Mouse (Mus musculus): ENCODE results near the gene Akr1b3.
"Not testable (repeated sequence)": the region's sequence is repeated elsewhere in the genome, so short reads cannot be mapped to it uniquely, and the experiment has no call there.

Gene Akr1b3

DNA sequence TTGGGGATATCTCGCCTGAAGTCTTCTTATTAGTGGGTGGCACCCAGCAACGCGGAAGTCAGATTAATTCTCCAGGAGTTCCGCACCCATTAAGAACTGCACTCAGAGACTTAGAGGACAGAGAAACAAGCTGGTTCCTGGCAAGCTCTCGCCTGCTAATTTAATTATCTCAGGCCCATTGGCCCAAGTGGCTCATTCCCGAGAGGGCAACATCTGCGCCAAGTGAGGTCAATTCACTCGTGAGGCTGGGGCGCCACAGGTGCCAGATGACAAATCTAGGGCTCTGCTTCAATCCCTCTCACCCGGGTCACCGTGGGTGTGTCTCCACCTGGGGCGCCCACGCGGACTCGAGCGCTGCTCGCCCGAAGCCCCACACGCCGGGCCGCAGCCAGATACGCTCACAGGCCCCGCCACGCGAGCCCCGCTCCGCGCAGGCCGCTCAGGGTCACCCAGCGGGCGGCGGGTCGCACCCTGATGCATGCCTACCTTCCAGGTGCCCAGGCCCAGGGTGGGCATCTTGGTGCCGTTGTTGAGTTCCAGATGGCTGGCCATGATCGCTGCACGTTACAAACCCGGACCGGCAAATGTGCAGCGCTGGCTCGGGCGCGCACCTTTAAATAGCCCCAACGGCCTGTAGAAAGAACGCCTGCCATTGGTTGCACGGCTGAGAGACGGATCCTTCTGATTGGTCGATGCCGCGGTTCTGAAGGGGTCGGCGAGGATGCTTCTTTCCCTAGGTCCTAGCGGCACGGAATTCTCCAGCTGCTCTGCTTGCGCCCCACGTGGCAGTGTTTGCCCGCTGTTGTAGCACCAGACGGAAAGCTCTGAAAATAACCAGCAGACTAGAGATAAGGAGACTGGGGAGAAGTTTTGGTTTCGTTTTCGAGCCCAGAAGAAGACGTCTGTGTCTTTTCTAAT lies at the start of gene Akr1b3:
Gene Akr1b3, minus strand, starts transcription at position 625 of the 918 bp plus-strand sequence.
- DNase-seq = peak; percentile 97

DNA sequence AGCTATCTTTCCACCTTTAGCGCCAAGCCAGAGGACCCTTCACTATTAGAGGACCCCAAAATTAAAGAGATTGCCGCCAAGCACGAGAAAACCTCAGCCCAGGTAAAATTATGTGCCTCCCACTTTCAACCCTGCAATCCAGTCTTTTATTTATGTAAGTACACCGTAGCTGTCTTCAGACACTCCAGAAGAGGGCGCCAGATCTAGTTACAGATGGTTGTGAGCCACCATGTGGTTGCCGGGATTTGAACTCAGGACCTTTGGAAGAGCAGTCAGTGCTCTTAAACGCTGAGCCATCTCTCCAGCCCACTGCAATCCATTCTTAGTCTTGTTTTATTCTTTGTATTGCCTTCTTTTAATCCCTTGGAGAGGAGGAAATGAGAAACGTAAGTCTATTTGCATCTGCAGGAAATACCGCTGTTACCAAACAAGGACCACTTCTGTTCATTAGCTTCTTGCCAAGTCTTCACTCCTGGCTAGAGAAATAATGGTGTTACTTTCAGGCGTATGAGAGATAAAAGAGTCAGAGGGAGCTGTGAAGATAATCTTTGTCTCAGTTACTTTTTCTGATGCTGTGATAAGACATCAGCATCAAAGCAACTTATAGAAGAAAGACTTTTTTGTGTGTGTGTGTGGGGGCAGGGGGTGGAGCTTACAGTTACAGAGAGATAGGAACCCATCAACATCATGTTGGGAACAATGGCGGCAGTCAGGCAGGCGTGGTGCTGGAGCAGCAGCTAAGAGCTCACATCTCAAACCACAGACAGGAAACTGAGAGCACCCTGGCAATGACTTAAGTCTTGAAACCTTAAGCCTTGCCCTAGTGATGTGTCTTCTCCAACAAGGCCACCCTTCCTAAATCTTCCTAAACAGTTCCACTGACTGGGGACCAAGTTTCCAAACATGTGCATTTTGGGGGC lies 47.2 kb upstream of the Akr1b3 start:
- no peak for DNase-seq

DNA sequence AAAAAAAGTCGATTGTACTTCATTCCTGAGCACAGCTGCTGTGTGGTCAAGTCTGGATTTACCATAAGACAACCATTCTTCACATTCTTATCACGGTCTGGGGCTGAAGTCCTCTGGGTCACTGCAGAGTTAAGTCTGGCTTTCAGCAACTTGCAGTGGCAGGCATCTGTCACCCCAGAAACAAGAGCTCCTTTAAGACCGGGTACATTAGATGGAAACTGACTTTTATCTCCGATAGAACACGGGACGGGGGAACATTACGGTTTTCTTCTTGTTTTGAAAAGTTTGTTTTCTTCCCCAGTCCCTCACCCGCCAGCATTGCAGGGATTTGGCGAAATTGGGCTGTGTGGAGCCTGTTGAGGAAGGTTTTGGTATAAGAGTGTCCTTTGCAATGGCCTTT lies 38.6 kb upstream of the Akr1b3 start:
- no peak for DNase-seq

DNA sequence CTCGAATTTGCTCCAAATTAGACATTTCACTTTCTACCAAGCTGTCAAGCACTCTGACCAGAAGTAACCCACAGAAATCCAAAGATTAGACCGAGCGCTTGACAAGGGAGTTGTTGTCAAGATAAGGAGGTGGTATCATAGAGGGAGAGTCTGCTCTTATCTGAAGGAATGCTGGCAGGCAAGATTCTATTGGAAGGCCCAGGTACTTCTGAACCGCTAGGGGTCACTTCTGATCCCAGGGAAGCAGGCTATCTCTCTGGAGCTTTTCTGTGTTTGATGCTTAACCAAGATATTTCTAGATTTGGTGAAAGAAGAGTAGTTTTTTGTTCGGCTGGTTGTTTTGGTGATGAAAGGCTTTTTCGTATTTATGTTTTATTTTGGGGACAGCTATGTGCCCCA lies 38.1 kb upstream of the Akr1b3 start:
- DNase-seq = no peak

DNA sequence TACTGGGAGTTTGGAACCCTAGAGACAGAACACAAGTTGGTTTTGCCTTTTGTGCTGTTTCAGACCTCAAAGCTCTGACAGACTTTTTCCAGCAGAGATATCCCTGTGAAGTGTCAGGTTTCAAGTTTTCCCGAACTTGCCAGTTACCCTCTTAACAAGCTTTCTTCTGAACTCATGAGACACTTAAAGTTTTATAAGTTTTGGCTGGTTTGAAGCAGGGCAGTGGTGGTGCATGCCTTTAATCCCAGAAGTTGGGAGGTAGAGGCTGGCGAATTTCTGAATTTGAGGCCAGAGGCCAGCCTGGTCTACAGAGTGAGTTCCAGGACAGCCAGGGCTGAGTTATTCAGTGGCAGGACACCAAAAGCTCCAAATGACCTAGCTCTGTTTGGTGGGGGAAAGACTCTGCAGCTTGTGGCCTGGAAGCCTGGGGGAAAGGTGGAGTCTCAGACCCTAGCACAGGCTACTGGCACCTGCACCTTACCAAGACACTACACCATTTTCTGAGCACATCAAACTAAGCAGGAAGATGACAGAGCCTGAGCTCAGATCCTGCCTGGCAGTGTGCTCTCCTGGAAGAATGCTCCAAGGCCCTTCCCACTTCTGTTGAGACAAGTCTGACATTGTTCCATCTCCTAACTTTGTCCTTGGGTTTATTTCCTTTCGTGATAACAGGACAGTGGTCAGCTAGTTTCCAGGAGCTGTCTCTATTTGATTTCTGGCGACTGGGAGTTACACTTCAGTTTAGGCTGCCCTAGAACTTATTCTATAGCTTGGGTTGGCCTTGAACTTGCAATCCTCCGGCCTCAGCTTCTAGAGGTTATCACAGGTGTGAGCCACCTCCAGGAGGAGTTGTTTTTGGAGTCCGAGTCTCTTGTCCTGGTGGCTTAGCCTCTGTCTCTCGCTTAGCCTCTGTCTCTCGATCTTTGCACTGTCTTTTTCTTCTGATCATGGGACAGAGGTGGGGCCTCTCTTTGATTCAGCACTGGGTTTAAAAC lies 37.4 kb upstream of the Akr1b3 start:
- no peak for DNase-seq

DNA sequence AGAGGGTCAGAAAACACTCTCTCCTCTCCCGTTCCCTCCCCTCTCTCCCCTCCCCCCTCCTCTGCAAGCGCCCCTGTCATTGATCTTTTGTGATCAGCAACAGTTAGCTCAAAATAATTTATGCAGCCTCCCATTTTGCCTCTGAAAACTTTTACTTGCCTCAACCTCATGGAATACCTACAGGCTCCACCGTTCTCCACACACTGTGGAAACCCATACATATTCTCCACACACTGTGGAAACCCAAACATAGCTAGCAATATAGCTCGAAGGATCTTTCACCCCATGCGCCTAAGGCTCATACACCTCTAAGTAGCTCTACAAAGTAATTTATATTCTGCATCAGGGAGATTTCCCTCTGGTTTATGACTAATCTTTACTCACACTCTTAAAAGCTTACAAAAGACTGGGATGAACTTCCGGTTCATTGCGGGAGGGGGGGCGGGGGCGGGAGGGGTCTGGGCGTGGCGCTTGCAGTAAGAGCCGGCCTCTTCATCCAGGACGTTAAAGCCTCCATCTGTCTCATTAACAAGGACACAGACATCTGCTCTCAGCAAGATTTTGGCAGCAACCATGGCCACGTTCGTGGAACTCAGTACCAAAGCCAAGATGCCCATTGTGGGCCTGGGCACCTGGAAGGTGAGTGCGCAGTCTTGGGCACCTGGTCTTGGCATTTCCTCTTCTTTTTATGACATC lies 36.5 kb upstream of the Akr1b3 start, which contains the start of gene Akr1b8:
Gene Akr1b8, plus strand, starts transcription at position 462 of the 696 bp plus-strand sequence.
- DNase-seq = peak; percentile 65

DNA sequence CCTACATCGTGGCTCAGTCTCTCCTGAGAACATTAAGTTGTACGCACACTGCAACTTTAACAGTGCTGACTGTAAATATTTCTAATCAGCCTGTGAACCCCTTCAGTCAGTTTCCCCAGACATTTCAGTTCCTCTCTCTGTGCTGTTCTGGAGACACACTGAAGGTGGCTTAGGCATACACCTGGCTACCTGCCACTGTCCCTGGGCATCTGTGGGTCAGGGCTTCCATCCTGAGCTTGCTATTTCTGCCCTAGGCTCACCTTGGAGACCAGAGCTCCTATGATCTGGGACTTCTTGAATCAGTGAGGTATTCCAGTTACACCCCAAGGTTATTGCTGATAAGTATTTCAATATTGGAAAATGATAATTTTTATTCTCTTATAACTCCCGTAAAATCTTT lies 35.1 kb upstream of the Akr1b3 start:
- DNase-seq = no peak

DNA sequence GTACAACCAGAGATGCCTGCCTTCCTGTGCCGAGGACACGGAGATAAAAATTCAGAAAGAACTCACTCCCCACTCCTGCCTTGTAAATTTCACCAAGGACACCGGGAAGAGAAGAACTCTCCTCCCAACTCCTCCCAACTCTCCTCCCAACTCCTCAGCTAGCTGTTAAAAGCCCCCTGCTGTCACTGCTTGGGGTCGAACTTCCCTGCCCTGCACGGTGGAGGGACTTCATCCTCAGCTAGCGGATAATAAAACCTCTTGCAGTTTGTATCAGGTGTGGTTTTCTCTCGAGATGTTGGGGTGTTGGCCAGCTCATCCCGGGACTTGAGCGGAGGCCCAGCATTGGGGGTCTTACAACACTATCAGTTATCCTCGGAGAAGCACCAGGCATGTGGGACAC lies 34.2 kb upstream of the Akr1b3 start:
- DNase-seq = not testable (repeated sequence)

DNA sequence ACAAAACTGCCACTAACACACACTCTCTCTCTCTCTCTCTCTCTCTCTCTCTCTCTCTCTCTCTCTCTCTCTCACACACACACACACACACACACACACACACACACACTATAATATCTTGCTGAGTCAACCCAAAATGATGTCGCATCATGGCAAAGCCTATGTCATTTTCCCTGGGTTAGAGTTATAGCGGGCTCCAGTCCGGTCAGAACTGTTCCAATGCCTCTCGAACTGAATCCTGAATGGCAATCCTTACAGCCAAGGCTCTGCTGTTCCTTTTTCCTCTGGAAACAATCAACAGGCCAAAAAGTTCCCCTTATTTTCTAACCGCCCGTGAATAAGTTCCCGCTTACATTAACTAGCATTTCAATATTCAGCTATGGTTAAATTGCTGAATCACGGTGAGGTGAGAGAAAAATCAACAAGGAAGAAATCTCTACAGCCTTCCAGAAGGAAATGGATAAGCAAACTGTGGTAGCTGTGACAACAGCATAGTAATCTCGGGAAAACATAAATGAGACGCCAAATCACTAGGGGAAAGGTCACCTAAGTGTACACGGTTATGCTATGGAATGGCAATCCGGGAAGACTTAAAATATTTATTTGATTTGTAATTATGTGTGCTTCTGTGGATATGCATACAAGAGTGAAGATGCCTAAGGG lies 32.9 kb upstream of the Akr1b3 start:
- DNase-seq = no peak

DNA sequence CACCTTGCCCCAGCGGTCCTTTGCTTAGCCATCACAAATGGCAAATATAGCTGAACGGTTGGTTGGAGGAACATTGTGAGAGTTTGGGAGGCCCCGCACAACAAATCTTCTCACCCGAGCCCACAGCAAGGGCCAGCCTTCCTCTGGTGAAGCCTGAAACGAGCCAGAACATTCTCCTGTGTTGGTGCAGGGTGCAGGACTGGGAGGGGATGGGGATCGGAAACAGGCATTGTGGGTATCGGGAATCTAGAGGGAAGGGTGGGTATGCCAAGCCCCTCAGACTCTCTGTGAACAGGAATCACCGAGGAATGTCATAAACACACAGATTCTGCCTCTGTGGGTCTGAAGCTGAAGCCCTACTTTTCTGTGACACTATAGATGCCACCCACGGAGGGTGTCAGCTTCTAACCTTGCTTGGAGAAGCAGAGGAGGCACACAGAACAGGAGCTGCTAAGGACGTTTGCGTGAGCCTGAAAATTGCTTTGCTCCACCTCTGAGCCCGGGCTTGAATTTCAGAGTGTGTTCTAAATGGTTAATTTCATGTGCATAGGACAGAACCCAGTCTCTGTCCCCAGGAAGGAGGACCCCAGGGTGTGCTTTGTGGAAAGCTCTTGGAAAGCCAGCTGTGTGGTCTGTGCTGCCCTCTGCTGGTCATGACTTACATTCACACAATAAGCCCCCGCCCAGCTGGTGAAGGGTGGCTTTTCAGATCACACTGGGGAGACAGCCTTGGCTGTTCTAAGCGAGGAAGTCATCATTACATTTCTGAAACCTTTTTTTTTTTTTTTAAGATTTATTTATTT lies 29.0 kb upstream of the Akr1b3 start:
- DNase-seq = peak; percentile 87

DNA sequence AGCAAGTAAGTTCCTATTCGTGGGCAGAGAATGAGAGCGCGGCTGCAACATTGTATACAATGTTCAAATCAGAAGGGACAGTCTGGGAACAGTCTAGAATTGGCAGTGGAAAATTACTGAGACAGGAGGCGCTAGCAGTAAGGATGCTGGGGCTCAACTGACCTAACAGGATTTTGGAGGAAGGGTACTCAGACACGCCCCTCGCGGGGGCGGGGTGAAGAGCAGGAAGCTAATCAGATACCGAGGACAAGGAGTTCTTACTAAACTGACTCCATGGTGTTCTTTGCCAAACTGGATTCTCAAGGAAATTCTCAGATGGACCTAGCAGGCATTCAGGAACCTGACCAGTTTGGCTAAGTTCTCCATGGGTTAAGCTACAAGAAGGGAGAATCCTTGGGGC lies 27.7 kb upstream of the Akr1b3 start:
- peak; percentile 41 for DNase-seq

DNA sequence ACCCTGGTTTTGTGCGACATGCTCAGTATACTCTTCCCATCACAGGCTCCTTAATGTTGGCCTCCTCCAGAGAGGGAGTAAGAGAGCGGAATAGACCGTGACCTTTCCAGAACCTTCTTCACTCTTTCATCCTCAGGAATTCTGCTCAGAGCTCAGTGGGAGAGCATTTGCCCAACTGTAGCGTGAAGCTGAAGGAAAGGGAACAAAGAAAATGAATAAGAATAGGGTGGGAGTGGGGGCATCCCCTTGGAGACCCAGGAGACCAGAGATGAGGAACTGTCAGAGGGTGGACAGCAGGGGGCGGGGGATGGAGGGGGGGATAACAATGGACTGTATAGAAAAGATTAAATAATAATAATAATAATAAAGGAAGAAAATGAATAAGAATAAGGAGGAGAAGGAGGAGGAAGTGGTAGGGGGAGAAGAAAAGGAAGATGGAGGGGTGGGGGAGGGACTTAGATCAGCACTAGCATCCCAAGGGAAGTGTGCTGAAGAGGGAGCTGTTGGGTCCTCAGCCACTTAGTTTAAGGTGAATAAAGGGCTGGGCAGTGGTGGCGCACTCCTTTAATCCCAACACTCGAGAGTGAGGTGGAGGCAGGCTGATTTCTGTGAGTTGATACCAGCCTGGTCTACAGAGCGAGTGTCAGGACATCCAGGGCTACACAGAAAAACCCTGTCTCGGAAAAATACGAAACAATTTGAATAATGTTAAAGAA lies 27.0 kb upstream of the Akr1b3 start:
- DNase-seq = no peak

DNA sequence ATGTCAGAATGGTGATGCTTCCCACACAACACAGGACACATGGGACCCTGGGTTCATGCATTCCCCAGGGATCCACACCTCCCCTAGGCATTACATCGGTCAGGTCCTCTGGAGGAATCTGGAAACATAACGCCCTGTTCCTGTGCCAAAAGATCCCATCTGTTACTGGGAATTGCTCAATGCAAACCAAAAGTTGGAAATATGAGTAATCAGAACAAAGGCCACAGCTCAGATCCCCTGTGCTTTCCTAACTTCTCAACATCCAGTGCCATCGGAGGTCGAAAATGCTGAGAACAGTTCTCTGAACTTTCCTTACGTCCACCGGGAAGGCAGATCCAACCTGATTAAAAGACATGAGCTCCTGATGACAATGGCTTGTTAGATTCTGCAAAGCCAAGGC lies 26.1 kb upstream of the Akr1b3 start:
- DNase-seq = no peak

DNA sequence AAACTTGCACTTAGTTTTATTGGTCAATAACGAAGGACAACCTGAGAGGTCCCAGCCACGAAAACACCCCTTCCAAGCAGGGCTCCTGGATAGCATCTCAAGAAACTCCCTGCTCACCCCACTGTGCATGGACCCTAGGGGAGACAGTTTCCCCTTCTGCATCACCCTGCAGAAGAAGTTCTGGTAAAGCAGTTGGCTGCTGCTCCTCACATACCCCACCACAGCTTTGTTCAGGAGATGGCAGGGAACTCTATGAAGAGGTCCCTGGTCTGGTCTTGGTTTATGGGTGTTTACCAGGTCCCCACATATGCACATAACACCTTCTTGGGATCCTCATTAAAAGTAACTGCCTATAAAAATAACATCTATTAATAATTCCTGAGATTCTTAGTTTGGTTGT lies 25.2 kb upstream of the Akr1b3 start:
- DNase-seq = no peak

DNA sequence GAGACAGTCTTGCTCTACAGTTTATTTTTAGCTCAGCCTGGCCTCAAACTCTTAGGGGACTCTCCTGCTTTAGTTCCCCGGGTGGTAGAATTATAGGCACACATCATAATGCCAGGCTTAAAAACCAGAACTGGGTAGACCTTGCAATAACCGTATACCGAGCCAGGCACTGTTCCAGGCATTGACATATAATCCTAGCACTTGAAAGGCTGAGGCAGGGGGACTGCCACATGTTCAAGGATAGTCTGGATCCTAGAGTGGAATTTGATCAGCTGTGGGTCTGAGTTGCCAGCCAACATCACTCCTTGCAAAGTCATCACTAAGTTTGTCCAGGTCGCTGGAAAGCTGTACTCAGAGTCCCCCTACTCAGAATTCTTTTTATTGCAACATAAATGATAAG lies 24.7 kb upstream of the Akr1b3 start:
- no peak for DNase-seq

DNA sequence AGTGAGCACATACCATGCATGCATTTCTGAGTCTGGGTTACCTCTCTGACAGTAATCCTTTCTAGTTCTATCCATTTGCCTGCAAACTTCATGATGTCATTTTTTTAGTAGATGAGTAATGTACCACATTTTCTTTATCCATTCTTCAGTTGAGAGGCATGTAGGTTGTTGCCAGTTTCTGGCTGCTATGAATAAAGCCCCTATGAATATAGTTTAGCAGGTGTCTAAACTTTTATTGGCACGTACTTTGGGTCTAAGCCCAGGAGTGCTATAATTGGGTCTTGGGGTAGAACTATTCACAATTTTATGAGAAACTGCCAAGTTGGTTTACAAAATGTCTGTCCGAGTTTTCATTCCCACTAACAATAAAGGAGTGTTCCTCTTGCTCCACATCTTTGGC lies 20.5 kb upstream of the Akr1b3 start:
- no peak for DNase-seq

DNA sequence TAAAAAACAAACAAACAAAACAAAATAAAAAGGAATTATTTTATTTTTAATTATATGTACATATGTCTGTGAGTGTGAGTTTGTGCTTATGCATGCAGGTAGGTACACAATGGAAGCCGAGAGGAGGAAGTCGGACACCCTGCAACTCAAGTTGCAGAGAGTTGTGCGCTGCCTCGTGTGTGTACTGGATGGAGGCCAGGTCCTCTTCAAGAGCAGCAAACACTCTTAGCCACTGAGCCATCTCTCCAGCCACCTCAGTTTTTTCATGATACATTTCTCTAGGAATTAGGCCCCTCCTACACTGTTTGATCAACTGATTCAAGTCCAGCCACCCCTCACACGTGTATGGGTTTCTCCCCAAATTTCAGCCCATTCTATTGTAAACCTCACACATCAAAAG lies 17.4 kb upstream of the Akr1b3 start:
- DNase-seq = no peak

DNA sequence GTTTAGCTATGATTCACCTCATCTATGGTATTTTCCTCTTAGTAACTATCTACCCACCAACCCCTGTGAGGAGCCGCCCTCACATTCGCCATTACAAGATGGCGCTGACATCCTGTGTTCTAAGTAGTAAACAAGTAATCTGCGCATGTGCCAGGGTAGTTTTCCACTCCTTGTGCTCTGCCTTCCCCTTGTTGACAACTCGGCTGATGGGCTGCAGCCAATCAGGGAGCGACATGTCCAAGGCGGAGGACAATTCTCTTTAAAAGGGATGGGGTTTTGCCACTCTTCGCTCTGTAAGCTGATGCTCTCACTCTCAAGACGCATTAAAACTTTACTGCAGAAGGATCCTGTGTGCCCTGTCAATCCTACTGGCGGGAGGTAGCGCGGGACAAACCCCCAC lies 14.5 kb upstream of the Akr1b3 start:
- not testable (repeated sequence) for DNase-seq

DNA sequence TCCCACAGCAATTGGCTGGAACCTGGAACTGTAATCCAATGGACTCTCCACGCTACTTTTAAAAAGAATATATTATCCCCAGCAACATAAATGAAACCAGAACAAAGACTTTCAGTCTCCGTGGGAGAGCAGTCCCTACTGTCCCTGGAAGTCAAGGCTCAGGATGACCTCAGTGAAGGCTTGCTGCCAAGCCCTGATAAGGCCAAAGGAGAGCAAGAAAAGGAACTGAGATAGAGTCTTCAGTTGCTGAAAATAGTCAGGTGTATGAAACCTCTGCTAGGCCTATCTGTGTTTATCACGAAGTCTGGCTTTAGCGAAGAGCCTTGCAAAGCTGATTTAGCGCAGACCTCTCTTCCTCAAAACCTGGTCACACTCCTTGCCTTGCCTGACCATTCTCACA lies 14.1 kb upstream of the Akr1b3 start:
- DNase-seq = no peak

DNA sequence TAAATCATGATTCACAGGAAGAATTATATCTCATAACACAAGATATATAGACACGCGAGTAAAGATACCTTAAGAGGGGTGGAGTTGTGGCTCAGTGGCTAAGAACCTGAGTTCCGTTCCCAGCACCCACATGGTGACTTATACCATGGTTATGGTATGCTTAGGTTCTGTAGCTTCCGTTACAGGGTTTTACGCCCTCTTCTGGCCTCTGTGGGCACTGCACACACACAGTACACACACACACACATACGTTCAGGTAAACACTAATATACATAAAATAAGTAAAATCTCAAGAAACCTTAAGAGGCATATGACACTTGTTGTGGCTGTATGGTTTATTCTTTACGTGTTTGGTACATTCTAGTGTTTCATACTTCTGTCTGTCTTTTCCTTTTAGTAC lies 4.8 kb upstream of the Akr1b3 start:
- no peak for DNase-seq

Data from retina, postnatal 1 day (tissue).